Mouse (Mus musculus) frontal cortex, postnatal 36 days (tissue): ENCODE data around the gene Il17a.
"Not testable (repeated sequence)": the region's sequence is repeated elsewhere in the genome, so short reads cannot be mapped to it uniquely, and the experiment has no call there.

Experiments
- DNase-seq, 2 experiments: peaks; one replicate each; pipeline ENCODE4 v3.0.0; 2022; ENCODE audit warnings: low spot score in 2 of 2

Gene Il17a

GRCm38 (mm10) chr1:20730903-20731302 lies at the start of gene Il17a:
TSS of gene Il17a (plus strand) at chr1:20730905.
- DNase-seq = no peak

DNA sequence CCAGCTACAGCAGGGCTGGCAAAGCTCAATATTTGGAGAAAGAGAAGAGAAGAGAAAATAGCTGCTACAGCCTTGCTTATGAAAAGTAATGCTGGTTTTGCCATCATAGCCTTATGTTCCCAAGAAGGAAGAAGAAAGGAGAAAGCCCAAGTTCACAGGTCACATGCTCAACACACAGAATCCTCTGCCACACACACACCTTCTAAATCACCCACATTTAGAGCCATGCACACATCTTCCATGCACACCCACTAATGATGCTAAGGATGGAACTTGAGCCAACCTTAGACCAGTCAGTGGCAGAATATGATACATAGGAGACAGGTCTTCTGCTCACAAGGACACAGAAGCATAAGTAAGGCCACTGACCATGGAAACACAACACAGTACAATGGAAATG lies 47.9 kb upstream of the Il17a start:
- no peak for DNase-seq

DNA sequence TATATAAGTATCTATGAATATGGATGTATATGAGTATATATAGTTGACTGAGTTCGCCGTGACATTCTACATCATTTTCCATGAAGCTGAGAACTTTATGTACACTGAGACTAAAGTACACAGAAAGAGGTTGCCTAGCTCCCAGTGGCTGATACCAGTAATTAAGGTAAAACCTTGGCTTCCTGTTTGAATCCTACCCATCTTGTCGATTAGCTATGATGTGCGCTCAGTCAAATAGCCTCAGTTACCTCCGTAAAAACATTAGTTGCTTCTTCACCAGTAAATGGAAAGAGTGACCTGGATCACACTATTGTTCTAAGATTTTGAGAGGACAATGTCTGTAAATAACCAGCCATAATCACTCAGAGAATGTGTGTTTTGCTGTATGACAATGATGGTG lies 47.3 kb upstream of the Il17a start:
- DNase-seq = no peak

- no peak for DNase-seq
These were observed 46.9 kb upstream of the Il17a start for GRCm38 (mm10) chr1:20683853-20684252.

DNA sequence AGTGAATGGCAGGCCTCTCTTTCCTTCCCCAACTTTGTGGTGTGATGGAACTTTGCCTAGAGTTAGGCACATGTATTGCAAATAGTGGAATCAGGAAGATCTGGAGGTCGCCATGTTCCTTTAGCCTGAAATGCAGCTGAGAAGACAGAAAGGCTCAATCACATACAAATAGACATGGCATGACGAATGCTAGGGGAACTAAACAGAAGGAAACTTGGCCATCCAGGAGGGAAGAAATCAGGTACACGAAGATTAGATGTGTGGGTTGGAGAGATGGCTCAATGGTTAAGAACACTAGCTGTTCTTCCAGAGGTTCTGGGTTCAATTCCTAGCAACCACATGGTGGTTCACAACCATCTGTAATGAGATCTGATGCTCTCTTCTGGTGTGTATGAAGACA lies 46.3 kb upstream of the Il17a start:
- DNase-seq = no peak

DNA sequence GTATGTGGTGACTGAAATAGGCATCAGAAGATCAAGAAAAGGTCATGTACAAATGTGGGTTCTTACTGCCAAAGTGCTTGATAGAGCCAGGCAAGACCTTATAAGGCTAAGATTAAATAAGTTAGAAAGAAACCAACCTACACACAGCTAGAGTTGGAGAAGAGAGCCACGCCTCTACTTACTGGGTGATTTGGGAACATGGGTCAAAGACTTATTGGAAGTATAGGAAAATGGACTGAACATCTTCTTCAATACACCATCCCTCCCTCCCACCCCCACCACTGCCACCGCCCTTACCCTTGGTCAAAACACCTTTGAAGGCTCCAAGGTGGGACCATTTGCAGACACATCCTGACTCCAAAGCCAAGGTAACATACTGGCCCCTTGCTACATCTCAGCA lies 45.3 kb upstream of the Il17a start:
- no peak for DNase-seq

- DNase-seq = no peak
These were observed 44.8 kb upstream of the Il17a start for GRCm38 (mm10) chr1:20685907-20686306.

DNA sequence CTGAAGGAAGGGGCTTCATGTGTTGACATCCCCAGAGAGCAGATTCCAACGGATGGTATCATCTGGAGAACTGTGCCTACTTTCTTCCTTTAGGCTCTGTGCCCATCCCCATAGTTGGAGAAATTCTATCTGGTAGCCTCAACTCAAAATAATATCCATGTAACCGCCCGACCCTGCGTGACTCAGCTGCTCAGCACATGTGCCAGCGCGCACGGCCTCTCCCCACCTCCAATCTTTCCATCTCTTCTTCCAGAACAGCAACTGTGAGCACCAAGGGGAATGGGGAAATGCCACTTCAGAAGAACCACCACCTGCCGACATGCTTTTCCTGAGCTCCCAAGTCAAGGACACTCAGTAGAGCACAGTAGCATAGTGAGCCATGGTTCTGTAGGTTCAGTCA lies 39.4 kb upstream of the Il17a start:
- DNase-seq = no peak

DNA sequence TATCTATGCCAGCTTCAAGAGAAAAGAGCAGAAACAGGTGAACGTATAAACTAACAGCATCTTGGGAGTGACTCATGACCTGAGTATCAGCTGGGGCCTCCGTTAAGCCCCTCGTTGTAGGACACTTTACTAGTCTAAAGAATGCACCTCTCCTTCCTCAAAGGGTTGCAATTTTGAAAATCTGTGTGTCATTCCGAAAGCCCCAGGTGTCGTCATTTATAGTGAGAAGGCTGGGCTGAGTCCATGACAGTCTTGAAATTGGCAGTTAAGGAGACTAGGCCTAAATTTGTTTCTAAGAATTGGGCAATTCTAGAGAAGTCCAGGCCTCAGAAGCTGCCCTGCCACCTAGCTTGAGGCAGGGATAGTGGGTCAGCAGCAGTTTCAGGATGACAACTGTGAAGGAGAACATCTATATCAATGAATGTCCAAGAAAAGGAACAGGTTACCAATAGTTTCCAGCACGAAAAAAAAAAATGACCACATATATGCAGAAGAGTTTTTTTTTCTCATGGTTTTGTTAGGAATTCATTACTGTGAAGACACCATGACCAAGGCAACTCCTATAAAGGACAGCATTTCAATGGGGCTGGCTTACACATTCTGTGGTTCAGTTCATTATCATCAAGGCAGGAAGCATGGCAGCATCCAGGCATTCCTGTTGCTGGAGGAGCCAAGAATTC lies 36.9 kb upstream of the Il17a start:
- DNase-seq = no peak

DNA sequence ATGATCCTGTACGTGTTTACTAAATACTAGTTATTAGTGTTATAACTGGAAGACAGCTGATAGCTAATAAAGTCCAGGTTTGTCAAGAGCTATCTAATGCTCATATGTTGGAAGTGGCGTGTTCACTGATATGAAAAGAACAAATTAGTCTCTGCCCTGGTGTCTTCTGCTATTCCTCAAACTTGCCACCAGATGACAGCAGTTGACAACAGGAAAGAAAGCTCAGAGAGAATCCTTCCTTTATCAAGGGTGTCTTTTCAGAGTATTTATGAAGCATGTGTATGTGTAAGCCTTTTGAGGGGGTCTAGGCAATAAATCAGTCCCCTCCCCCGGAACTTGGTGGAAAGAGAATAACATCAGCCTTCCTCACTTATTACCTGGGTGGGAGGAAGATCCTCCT lies 30.7 kb upstream of the Il17a start:
- DNase-seq = peak in 1 of 2 experiments; percentile 7

- DNase-seq = no peak
These were observed 5.9 kb downstream of the Il17a start for GRCm38 (mm10) chr1:20736572-20736971.

- no peak for DNase-seq
These were observed 7.8 kb downstream of the Il17a start for GRCm38 (mm10) chr1:20738483-20738882.

GRCm38 (mm10) chr1:20740496-20740998 lies 9.8 kb downstream of the Il17a start:
- DNase-seq = no peak

DNA sequence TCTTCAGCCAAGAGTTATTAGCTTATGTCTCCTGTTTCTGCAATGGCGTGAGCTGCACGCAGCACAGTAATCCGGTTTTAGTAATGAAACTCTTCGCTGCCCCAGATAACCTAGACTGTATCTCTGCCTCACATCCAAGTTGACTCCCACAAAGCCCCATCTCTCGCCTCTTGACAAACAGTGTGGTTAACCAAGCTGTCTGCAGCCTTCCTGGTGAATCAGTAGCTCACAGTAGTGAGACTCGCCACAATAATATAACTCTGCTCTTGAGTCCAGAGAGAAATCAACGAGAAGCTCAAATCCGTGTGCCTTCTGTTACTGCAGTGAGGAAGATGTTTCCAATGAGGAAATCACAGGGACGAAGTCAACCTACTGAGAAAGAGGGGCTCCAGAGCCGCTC lies 23.7 kb downstream of the Il17a start:
- DNase-seq = no peak

DNA sequence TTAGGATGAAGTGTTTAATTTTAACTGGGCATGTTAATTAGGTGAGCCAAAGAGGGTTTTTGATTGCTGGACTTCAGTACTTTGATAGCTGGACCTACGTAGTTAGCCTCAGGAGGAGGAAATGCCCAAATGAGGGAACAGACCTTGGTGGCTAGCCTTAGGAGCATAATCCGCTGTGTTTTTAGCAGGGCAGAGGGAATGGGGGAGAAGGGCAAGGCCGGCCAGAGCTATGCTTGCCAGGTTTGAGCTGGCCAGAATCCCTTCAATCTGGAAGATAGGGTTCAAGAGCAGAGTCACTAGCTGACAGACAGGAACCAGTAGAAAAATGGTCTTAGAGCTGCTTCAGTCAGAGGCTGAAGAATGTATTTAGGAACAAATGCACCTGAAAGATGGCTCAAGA lies 26.9 kb downstream of the Il17a start:
- DNase-seq = no peak

DNA sequence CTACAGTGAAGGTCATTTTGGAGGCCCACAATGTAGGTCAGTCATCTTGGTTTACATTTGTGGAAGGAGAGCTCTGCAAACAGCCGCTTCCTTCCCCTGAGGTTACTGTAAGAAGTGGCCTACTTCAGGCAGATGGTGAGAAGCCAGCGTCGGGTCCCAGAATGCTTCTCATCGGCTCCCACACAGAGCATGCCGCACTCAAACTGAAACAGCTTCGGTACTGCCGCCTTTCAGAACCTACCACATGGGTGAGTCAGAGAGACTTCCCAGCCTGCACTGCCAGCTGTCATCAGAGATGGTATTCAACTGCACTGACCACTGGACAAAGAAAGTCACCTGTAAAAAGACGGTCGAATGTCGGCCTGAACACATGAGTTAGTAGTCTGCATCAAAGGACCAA lies 29.1 kb downstream of the Il17a start:
- peak; percentile 43 to 67 for DNase-seq

DNA sequence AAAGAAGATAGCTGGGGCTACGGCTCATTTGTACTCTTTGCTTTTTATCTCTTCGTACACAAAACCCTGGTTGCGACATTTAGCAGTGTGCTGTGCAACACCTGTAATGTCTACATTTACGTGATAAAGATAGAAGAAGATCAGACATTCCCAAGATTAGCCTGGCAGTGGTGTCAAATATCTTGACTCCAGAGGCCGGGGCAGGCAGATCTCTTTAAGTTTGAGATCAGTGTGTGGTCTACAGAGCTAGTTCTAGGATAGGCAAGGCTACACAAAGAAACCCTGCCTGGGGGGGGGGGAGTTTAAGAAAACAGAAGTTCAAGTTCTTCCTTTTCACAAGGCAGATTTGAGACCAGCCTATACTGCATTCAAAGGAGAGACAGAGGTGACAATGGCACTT lies 29.6 kb downstream of the Il17a start:
- no peak for DNase-seq

GRCm38 (mm10) chr1:20761411-20761810 lies 30.7 kb downstream of the Il17a start:
- DNase-seq = no peak

DNA sequence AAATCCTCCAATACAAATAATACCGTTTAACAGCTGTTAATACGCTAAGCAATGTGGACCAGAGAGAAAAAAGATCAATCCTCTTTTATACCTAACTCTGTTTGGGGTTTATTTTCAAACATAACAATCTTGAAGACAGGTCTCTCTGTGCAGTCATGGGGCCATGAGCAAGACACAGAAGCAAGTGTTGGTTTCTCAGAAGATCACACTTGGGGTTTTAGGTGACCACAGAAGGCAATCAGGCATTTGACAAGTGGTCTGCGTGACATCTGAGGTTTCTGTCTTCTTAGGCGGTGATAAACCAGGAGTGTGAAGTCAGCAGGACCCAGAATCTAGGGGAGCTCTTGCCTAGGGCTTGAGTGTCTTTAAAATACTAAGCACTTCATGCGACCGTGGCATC lies 35.8 kb downstream of the Il17a start:
- DNase-seq = no peak

DNA sequence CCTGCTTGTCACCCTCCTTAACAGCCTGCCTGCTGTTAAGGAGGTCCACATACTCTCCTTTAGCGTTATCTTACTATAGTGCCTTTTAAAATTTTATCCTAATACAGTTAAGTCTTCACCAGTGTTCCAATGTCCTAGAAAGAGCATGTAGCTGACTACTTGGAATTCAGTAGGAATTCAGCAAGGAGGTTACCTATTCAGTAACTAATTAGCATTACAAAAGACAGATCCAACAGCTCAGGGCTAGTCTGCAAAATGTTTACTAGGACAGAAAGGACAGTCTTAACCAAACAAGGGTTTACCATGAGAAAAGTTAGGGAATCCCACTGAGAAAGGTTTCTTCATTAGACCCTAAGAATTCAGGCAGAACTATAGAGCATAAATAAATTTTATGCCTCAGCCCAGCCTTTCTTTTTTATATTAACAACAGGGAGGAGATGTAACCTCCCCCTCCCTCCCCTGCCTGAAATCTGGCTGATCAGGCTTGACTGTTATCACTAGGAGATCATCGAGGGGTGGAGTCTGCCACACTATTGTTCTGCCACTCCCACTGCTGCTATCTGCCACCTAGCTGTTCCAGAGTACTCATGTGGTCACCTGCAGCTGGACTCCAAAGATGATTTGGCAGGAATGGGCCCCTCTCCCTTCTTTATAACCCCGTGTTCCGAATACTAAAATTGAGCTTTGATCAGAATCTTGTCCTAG lies 43.5 kb downstream of the Il17a start:
- not testable (repeated sequence) for DNase-seq

- no peak for DNase-seq
These were observed 47.7 kb downstream of the Il17a start for GRCm38 (mm10) chr1:20778366-20778765.
